Mouse (Mus musculus) retina, postnatal 7 days (tissue): ENCODE measurements at regions not wholly inside any gene's neighbourhood (a gene's known extent, or its start where the extent isn't known, plus 50 kb on each side); places are given as distances from the start of the nearest gene placed in this dataset.
"Not testable (repeated sequence)": the region's sequence is repeated elsewhere in the genome, so short reads cannot be mapped to it uniquely, and the experiment has no call there.

Experiments used
- DNase-seq: peaks from one replicate; pipeline ENCODE4 v3.0.0-alpha.2; 2012; ENCODE audit warnings: low read depth, low spot score

DNA sequence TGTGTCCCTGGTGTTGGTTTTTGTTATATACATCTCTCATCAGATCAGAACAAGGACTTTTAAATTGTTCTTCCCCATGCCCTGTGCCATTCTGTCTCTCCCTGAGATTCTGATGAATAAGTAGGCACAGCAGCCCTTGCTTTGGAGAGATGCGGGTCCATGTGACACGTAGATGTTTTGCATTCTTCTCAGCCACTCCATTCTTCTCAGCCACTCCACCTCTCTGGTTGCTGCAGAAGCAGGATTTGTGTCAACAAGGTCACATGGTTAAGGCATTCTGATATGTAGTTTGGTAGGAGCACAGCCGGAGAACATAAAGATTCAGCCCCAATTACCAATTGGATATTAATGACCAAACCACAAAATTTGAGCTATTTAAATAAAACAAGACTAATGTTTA, 177.2 kb downstream of the Lyplal1 start:
- DNase-seq = no peak

DNA sequence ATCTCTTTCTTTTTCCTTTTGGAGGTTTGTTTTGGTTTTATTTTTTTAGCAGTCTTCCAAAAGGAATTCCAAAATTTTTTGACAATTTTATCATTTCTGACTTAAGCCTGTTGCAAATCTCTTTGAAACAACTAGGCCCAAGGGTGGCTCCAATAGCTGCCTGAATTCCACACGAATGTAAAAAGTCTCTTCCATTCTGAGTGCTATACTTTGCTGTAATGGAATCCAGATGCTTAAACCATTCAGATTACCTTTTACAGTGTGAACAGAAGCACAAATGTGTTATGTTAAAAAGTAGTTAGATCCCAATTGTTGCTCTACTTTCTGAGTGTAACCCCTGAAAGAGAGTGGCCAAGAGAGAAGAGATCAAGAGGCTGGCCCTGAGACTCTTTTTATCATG, 176.6 kb downstream of the Lyplal1 start:
- DNase-seq = no peak

DNA sequence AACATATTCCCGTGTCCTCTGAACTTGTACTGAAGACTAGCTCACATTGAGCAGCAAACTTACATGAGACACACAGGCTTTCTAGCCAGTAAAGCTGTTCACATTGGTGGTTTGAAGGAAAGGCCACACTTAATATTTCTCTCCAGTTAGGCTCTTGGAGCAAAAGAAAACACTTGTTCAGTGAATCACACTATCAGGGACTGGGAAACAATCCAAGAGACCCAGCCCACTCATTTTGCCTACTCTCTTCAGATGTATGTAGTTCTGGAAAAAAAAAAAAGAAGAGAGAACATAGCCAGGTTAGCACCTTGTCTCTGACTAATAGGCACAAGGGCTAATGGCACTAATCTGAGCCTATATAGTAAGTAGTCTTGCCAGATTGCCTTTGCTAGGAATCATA, 165.9 kb downstream of the Lyplal1 start:
- no peak for DNase-seq

DNA sequence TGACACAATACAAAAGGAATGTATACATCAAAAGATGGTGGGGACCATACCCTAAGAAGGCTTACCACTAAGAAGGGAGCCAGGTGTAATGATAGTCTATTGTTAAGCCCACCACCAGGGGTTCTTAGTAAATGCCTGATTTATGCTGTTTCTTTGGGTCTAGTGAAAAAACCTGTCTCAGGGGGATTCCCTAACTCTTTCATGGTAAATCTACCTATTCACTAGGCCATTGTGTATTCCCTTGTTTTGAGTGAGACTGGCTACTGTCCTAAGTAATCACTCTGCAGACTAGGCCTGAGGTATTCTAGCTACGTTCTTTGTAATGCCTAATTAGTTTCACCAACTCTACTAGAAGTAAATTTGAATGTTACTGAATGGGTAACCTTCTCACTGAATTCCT, 161.3 kb downstream of the Lyplal1 start:
- not testable (repeated sequence) for DNase-seq

DNA sequence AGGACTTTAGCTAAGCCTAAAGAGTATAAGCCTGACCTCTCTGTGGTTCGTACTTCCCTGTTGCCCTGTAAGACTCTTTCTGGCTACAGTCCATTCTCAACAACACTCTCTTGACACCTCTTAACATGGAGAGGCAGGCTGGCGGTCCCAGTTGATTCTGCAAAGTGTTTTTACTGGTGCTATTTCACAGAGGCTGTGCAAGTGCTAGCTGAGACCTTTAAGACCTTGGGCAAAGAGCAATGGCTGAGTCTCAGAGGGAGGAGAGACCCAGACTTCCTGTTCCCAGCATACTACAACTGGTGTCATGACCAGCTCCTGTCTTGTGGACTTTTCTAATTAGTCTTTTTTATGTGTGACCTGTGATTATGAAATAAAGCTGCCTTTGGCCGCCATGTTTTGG, 159.6 kb downstream of the Lyplal1 start:
- no peak for DNase-seq

DNA sequence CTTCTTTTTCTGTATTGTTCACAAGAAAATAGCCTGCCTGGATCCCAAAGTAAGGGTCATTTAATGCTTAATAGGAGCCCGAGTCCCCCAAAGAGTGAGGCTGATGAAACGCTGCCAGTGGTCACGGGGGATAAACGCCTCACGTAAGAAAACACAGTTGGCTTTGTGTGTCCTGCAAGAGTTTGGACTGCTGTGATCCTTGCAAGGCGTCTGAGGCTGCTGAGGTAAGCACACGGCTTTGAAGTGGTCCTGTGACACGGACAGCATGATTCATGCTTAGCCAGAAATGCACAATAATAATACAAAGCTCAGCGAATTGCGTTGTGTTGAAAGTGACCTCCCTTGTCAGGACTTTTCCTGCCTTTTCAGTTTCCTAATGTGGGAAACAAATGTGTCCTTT, 158.8 kb downstream of the Lyplal1 start:
- DNase-seq = no peak

DNA sequence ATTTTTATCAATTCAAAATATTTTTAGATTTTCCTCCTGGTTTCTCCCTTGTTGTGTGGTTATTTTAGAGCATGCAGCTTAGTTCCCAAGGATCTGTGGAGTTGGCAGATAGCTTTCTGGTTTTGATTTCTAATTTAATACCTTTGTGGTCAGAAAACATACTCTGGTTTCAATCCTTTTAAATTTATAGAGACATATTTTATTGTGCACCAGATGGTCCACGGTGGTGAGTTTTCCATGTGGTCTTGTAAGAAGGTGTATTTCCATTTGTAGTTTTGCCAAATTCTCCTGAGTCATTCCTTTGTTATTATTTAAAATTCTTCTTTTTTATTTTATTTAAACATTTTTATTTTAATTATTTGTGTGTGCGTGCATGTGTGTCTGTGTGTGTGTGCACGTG, 154.5 kb downstream of the Lyplal1 start:
- DNase-seq = no peak

DNA sequence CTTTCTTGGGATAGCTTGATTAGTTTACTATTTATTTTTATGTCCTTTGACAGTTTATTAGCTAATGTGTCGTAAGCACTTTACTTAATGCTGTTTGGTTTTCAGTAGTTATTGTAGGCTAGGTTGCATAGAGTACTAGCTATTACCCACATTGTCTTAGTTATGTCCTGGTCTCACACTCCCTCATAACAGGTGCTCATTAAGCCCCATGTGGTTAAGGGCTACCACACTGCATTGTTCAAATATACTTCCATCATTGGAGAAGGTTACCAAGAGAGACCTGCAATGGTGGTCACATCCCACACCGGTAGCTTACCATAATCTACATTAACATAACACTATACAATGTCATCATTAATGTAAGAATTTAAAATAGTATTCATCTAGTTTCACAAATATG, 153.3 kb downstream of the Lyplal1 start:
- no peak for DNase-seq

DNA sequence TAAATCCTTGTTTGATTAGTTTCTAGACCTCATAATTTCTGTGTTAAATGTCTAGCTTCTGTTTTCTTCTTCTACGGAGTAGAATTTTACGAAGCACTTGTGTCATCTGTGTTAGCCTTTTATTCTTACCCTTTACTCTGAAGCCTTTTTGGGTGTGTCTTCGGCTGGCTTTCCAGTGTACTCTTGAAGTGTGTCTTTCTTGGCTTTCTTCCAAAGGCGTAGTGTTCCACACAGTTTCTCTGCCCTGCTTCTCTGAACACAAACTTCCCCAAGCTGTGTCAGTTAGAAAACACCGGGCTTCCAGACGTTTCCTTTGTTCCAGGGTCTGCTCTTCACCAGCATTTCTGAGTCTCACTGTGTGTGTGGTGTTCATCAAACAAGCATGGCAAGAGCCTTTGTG, 152.7 kb downstream of the Lyplal1 start:
- DNase-seq = no peak

DNA sequence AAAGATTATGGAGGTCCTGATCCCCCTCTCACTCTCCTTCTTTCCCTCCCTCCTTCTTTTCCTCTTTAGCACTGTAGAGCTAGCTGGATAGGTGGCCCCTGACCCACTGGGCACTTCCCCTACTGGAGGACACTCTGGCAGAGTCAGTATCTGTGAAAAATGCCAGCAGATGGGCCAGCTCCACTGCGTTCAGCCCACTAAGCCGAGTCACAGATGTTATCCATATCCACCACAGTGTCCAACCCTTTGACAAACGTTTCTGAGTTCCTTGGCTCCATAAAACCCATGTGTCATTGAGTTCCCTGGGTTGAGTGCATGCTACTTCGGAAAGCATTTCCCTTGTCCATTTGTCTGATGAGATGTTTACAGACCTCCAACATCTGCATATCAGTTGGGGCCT, 149.9 kb downstream of the Lyplal1 start:
- no peak for DNase-seq

DNA sequence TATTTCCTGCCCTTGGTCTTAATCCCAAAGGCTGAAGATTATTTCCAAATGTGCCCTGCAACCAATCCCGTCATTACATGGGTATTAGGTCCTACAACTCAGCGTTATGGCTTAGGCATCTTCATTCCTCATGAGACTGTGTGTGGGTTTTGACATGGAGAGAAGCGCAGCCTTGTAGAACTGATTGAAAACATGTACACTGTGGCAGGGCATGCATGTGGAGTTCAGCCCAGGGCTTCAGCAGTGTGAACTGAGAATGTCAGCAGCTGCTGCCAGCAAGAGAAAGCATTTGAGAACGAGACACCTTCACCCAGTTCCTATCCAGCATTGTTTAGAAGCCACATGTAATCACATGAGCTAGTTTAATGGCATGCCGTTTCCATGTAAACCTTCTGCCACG, 149.3 kb downstream of the Lyplal1 start:
- no peak for DNase-seq

DNA sequence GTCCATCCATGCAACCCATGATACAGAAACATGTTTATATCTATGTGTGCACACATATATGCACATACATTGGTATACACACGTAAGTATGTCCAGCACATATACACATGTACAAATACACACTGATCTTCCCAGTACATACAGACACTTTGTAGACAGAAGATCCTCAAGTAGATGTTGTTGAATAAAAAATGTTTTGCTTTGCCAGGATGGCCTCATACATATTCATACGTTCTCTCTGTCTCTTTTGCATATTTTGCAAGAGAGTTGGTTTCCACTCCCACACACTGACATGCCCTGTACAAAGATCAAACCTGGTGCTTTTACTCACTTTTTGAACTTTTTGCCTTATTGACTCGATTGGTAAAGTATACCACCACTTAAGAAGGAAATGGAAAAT, 148.5 kb downstream of the Lyplal1 start:
- no peak for DNase-seq

DNA sequence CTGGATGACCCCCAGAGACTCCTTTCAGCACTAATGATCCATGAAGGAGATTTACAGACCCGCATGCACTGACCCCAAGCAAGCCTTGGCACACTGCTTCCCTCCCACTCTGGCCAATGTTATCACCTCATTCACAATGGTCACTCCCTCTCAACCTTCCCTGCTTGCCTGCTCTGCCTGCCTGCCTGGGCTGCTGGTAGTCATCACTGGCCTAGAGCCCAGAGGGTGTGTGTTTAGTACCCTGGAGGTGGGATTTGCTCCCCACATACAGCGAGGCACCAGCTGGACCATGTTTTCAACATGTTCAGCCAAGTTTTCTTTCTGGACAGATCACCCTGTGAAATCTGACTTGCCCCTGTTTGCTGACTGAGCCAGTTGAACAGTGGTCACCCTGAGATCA, 147.9 kb downstream of the Lyplal1 start:
- DNase-seq = no peak

DNA sequence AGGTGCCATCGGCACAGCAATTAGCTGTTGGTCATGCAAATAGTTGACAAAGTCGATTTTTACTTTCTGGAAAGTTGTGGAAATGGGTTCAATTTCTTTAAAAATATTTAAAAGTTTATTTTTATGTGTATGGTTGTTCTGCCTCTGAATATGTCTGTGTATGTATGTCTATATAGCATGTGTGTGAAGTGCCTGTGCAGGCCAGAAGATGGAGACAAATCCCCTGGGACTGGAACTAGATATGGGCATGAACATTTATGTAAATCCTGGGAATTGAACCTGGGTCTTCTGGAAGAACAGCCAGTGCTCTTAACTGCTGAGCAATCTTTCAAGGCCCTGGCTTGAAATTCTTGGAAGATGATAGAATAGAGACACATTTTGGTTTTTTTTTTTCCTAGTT, 140.0 kb downstream of the Lyplal1 start:
- no peak for DNase-seq

DNA sequence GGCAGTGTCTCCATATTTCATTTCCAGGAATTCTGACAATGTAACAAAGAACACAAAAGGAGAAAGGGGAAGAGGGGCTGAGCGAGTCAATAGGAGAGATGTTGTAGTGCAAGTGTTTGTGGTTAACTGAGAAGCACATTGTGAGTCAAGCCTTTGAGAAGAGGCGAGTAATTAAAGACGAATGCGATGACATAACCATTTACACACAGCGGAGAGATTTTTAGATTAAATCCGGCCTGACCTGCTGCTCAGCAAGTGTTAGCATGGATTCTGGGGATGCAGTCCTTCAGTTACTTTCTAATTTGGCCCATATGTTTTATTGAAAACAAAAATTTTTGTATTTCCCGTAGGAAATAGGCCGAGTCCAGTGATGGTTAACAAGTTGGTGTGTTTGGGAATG, 127.7 kb downstream of the Lyplal1 start:
- DNase-seq = no peak

DNA sequence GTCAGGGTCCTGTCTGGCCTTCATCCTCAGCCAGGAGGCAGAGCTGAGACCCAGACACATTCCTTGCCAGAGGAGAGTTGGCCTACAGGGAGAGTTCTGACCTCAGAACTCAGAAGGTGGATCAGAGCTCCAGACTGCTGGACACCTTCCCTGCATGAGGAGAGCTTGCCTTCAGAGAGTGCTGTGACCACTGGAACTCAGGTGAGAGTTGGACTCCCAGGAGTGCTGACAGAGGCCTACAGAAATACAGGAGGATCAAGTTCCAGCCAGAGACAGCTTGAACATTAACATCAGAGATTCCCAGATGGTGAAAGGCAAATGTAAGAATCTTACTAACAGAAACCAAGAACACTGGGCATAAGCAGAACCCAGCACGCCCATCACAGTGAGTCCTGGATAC, 117.0 kb downstream of the Lyplal1 start:
- not testable (repeated sequence) for DNase-seq

DNA sequence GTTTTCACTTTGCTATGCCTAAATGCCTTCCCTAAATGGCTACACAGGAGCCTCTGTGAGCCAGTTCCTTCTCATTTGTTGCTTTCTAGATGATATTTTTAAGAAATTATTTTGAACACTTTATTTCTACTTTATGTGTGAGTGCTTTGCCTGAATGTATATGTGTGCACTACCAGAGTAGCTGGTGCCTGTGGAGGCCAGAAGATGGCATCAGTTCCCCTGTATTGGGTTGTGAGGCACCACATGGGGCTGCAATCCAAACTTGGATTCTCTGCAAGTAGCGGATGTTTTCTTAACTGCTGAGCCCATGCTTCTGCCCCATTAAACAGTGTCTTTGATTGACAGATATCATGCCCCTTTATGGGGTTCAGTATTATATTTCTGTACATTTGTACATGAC, 103.7 kb downstream of the Lyplal1 start:
- no peak for DNase-seq

DNA sequence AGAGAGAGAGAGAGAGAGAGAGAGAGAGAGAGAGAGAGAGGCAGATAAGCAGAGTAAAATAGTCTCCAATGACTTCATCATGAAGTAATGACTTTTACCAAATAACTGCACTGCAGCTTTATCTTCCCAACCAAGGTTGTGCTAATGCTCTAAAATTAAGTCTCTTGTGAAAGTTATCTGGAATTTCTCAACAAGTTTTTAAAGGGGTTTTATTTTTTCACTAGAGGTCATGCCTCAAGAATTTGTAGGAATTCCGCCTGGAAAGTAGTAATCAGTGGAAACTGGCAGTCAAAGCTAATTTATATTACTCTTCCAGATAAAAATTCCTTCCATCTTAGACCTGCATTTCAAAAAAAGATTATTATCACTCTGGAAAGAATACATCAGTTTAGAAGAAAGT, 102.9 kb downstream of the Lyplal1 start:
- no peak for DNase-seq

DNA sequence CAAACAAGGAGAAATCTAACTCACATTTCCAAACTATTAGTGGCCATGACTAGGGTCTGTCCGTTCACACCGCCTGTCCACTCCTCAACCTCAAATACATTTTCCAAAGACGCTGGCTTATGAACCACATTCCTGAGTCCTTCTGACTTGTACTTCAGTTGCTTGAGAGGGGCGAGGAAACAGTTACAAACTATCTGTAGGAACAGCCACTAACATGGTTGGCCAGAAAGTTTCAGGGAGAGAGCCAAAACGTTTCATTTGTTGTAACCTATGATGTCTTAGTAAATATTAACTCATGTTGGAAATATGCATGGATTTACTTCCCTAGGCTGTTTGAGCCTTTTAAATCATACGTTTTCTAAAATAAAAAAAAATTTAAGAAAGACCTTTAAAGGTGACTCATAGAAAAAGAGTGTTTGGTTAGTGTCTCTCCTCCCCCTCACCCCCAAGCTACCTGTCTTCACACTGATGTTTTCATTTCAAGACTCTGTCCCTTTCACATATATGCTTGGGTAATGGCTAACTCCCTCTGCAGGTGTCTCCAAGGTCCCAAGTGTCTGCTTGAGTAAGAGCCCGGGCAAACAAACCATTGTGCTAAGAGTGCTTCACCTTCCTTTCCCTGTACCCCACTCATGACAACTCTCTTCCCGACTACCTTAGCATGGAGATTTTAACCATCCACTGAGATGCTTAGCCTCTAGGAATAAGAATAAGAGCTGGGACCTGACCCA, 101.1 kb downstream of the Lyplal1 start:
- DNase-seq = no peak

DNA sequence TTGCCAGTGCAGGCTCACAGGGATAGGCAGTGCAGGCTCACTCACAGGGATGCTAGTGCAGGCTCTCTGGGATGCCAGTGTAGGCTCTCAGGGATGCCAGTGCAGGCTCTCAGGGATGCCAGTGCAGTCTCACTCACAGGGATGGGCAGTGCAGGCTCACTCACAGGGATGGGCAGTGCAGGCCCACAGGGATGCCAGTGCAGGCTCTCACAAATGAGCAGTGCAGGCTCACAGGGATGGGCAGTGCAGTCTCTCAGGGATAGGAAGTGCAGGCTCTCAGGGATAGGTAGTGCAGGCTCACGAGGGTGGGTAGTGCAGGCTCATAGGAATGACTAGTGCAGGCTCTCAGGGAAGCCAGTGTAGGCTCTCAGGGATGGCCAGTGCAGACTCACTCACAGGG, 99.6 kb downstream of the Lyplal1 start:
- DNase-seq = no peak

DNA sequence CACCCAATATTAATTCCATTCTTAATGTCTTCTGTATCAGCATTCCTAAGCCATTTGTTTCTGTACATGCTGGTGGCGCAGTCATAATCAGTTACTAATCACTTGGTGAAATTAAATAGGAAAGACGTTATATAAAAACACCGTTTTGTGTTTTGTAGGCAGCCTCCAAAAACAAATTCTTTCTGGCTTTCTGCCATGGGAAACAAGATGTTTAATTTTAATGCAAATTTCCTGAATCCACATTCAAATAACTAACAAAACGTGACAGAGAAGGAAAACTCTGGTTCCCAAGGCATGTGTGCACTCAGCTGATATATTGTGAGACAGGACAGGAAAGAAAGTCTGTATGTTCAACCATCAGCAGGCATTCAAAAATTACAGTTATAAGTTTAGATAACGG, 97.6 kb downstream of the Lyplal1 start:
- no peak for DNase-seq

DNA sequence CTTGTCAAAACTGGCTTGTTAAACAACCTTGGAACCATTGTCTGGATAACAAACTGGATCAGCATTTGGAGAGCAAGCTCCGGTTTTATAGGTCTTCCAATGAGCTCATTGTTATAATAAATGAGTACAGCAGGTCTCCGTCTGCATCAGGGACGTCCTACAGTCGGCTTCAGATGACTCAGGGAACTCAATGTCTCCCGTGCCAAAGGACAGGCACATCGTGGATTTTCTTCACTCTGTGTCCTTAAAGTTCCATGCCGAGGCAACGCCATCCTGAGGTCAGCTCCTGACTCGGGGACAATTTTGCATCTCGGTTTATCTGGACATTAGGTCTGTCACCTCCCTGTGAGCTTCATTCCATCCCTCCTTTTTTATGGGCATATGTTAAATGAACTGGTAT, 85.2 kb downstream of the Lyplal1 start:
- DNase-seq = no peak

DNA sequence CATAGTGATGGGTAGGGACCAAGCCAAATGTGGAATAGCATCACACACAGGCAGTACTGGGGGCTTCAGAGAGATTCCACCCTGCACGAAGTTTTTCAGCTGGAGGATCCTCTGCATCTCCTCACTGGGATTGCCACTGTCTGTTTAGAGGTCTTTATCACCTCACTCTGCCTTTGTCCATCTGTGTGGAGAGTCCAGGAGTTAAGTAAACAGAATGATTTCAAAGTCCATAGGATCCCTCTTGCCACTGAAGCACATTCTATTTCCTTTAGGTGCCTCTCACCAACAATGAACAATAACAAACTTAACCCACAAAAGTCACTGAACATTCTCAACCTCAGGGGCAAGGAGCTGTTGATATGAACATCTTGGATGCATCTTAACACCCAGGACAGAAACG, 82.7 kb downstream of the Lyplal1 start:
- no peak for DNase-seq
